Mouse (Mus musculus) right cerebral cortex, adult 18-20 months (tissue): ENCODE measurements around the gene Echs1.

Experiments
- DNase-seq: peaks from one replicate; pipeline ENCODE4 v3.0.0; 2022; ENCODE audit warnings: mixed read lengths

Gene Echs1

GRCm38 (mm10) chr7:140115583-140116328 lies 520 bp downstream of the Echs1 start, which contains the start of gene Paox:
Paox (plus strand) TSS chr7:140115799.
- DNase-seq, result peak; percentile 76

- DNase-seq, result no peak
These were observed 4.3 kb downstream of the Echs1 start for GRCm38 (mm10) chr7:140111943-140112342.

- no peak for DNase-seq
These were observed 12.3 kb downstream of the Echs1 start for GRCm38 (mm10) chr7:140104009-140104408.

GRCm38 (mm10) chr7:140101993-140102860 lies 14.0 kb downstream of the Echs1 start, which contains the start of gene Fuom:
Fuom (minus strand) TSS chr7:140102441.
- peak; percentile 92 for DNase-seq

- no peak for DNase-seq
These were observed 14.8 kb downstream of the Echs1 start for GRCm38 (mm10) chr7:140101498-140101897.

GRCm38 (mm10) chr7:140098466-140098865 lies 17.8 kb downstream of the Echs1 start:
- DNase-seq, result no peak

- DNase-seq, result no peak
These were observed 20.2 kb downstream of the Echs1 start for GRCm38 (mm10) chr7:140096055-140096454.

- no peak for DNase-seq
These were observed 20.7 kb downstream of the Echs1 start for GRCm38 (mm10) chr7:140095556-140095955.

- no peak for DNase-seq
These were observed 21.3 kb downstream of the Echs1 start for GRCm38 (mm10) chr7:140094954-140095353.

- DNase-seq, result no peak
These were observed 23.2 kb downstream of the Echs1 start, which contains the start of gene Prap1 for GRCm38 (mm10) chr7:140092924-140093528. Prap1 (plus strand) TSS chr7:140093395.

- DNase-seq, result no peak
These were observed 25.7 kb downstream of the Echs1 start for GRCm38 (mm10) chr7:140090601-140091000.

GRCm38 (mm10) chr7:140082242-140082678 lies 34.0 kb downstream of the Echs1 start, which contains the start of gene Caly:
Caly (minus strand) TSS chr7:140082548.
- DNase-seq, result peak; percentile 95

GRCm38 (mm10) chr7:140081408-140082241 lies 34.7 kb downstream of the Echs1 start:
- DNase-seq, result peak; percentile 55

GRCm38 (mm10) chr7:140080503-140081156 lies 35.6 kb downstream of the Echs1 start:
- DNase-seq, result peak; percentile 95

GRCm38 (mm10) chr7:140078711-140079110 lies 37.6 kb downstream of the Echs1 start:
- peak; percentile 82 for DNase-seq

- no peak for DNase-seq
These were observed 38.6 kb downstream of the Echs1 start for GRCm38 (mm10) chr7:140077698-140078097.

GRCm38 (mm10) chr7:140070042-140070711 lies 46.1 kb downstream of the Echs1 start:
- DNase-seq, result no peak

- no peak for DNase-seq
These were observed 48.9 kb downstream of the Echs1 start for GRCm38 (mm10) chr7:140067397-140067796.

GRCm38 (mm10) chr7:140063092-140063491 lies 53.2 kb downstream of the Echs1 start:
- peak; percentile 73 for DNase-seq

- DNase-seq, result no peak
These were observed 54.0 kb downstream of the Echs1 start for GRCm38 (mm10) chr7:140062307-140062706.

GRCm38 (mm10) chr7:140061832-140062130 lies 54.5 kb downstream of the Echs1 start:
- DNase-seq, result no peak
